Comparison of ENCODE assay signal across 23 mouse cellular contexts in the genomic region with DNA sequence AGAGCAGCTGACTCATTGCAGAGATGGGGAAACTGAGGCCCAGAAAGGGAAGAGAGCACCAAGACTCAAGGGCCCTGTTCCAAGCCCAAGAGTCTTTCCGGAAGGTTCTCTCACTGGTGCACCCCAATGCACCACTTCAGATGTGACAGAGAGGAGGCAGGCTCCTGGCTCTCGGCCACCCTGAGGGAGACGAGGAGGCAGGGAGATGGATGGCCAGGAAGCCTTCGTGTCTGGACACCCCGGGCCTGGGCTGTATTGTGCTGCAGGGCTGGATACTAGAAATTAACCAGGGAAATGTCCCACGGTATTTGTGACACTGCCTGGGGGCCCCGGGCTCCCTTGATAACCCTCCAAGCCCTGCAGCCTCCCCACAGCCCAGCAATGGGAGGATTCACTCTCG. TPM values are rescaled to one million over a fixed set of nuclear protein-coding genes. Genes with fewer than 3 reads are reported as not detected.
A peak's percentile ranks its signal among the peaks of the same experiment; 100 is the strongest.
DNase-seq lines count a peak whose midpoint lies in the region; ATAC-seq and TF ChIP-seq lines count a peak whose summit lies in the region.
"Had no signal": no experiment of that assay in that cellular context is flagged by ENCODE, and none has a peak within 500 bp of the region (broad histone marks: within the 10 kb centered on the region; RNA-seq: fewer than 3 reads in every experiment).

No protein-coding gene starts in this region.

- H3K4me2 ChIP-seq in forebrain, embryonic 15.5 days (replicated peaks): peak overlapping the region; percentile 53
- H3K4me2 ChIP-seq in forebrain, embryonic 14.5 days (ENCODE audit: low read length): no peak overlapping the region

- no peaks in the 10 kb centered on the region for H3K36me3 ChIP-seq in forebrain, embryonic 15.5 days
- H3K36me3 ChIP-seq in forebrain, embryonic 14.5 days (ENCODE audit: control insufficient read depth, insufficient read depth, low read length): no peaks in the 10 kb centered on the region

- H3K4me1 ChIP-seq in forebrain, embryonic 15.5 days: peaks cover 72% of the 10 kb centered on the region
- H3K4me1 ChIP-seq in forebrain, embryonic 14.5 days (ENCODE audit: control insufficient read depth, insufficient read depth, low read length): peaks cover 33% of the 10 kb centered on the region

- H3K4me3 ChIP-seq in forebrain, embryonic 15.5 days: no peak overlapping the region
- no peak overlapping the region for H3K4me3 ChIP-seq in forebrain, embryonic 14.5 days (ENCODE audit: low read depth, low read length)
- peak overlapping the region; percentile 65 for H3K4me3 ChIP-seq in left cerebral cortex, adult 2 months
- H3K4me3 ChIP-seq: heart, adult 2 months had no signal

- H3K27ac ChIP-seq in forebrain, embryonic 15.5 days (replicated peaks): no peak overlapping the region
- no peak overlapping the region for H3K27ac ChIP-seq in forebrain, embryonic 14.5 days (ENCODE audit: low read depth, low read length)
- peak overlapping the region; percentile 89 for H3K27ac ChIP-seq in left cerebral cortex, adult 2 months
- H3K27ac ChIP-seq: heart, adult 2 months had no signal

- 84% methylated on average over 8 of the region's 8 CpGs for WGBS in forebrain, embryonic 15.5 days
- 79% methylated on average over 8 of the region's 8 CpGs for WGBS in forebrain, embryonic 14.5 days

- no peaks in the 10 kb centered on the region for H3K9me3 ChIP-seq in forebrain, embryonic 15.5 days
- H3K9me3 ChIP-seq in forebrain, embryonic 14.5 days (replicated peaks; ENCODE audit: control insufficient read depth, low read length): no peaks in the 10 kb centered on the region

- no peaks in the 10 kb centered on the region; the same call in 1 of the 2 replicates for H3K27me3 ChIP-seq in forebrain, embryonic 15.5 days
- H3K27me3 ChIP-seq in forebrain, embryonic 14.5 days (replicated peaks; ENCODE audit: control insufficient read depth, insufficient read depth, low read length): 0 out of 2 replicates have a peak, but pooled peaks cover 6% of the 10 kb centered on the region

- no peak overlapping the region for H3K9ac ChIP-seq in forebrain, embryonic 15.5 days (replicated peaks)
- no peak overlapping the region for H3K9ac ChIP-seq in forebrain, embryonic 14.5 days (ENCODE audit: low read length)

- no peak for ATAC-seq in forebrain, embryonic 15.5 days (replicated peaks)
- ATAC-seq in forebrain, embryonic 14.5 days: no peak
- ATAC-seq: activated CD4-positive, CD25-positive, alpha-beta regulatory T cell, adult 4 months; Patski had no signal

- intact Hi-C loops in left cerebral cortex, adult 2 months (cut with DNase I): loop anchor here (2.0 kb wide), 1 partner anchor 112 kb away; no protein-coding TSS in a partner anchor
- intact Hi-C loops in left cerebral cortex, postnatal 4 days (cut with DNase I): loop anchor here (10.0 kb wide), 1 partner anchor 118 kb away; no protein-coding TSS in a partner anchor
- intact Hi-C loops in heart, postnatal 36 days (cut with DNase I): no loop called here

- DNase-seq in forebrain, embryonic 14.5 days (ENCODE audit: low spot score): no peak
- peak in 1 of 2 experiments; percentile 51 for DNase-seq in left cerebral cortex, adult 2 months (ENCODE audit: extremely low spot score in 1 of 2, low spot score in 2 of 2)
- DNase-seq in left cerebral cortex, postnatal 4 days: no peak
- DNase-seq in brain, adult 2 months (ENCODE audit: low read depth, low spot score): peak; percentile 73
- DNase-seq in cerebellum, postnatal 10 days: peak; percentile 51 to 56
- no peak for DNase-seq in spleen, postnatal 10 days (ENCODE audit: low spot score in 2 of 2)
- DNase-seq in heart, postnatal 36 days: no peak
- DNase-seq: adrenal gland, postnatal 25 days; B cell, adult 2 months; gastrocnemius, postnatal 10 days; heart, adult 2 months; kidney, adult 2 months; kidney, postnatal 14 days; layer of hippocampus, adult 9-11 months; lung, adult 18-20 months; right cerebral cortex, postnatal 4 days; thymus, postnatal 25 days had no signal

- no peak for TF ChIP-seq CTCF in left cerebral cortex, adult 2 months (IDR thresholded peaks at IDR 0.05)

RNA-seq across cellular contexts. Expression of gene Rph3a, which starts 2.8 kb away (rescaled TPM):
- 21.1 and 21.3 TPM in 2 replicates for polyA plus RNA-seq in forebrain, embryonic 15.5 days (2015; fragmentation: Nextera tagmentation; extraction: Ambion mirVana)
- polyA plus RNA-seq in forebrain, embryonic 14.5 days (2014; fragmentation: Nextera tagmentation; extraction: Ambion mirVana): 10.9 and 17.0 TPM in 2 replicates
- total RNA-seq in left cerebral cortex, adult 2 months (2021): 100 to 1,000 TPM; 329 to 347 TPM
- total RNA-seq in left cerebral cortex, postnatal 4 days (2021): 100 to 1,000 TPM; 104 TPM
- not detected for total RNA-seq in heart, postnatal 36 days (2021)
- total RNA-seq: heart, adult 2 months; liver, adult 2 months; megakaryocyte-erythroid progenitor cell, adult 5-6 weeks had no signal
- polyA plus RNA-seq: activated CD4-positive, CD25-positive, alpha-beta regulatory T cell, adult 4 months; heart, adult 2 months; heart, embryonic 16.5 days; liver, adult 2 months; Patski had no signal

Comparison
In these comparisons a context has a peak if more than half of its experiments do, and no peak if none do; other contexts are left out.
1. DNase-seq: peak in brain, adult 2 months (single experiment) and cerebellum, postnatal 10 days (2 of 2); none in forebrain, embryonic 14.5 days (single experiment), left cerebral cortex, postnatal 4 days (single experiment), spleen, postnatal 10 days (0 of 2) and heart, postnatal 36 days (0 of 2).
2. RNA of gene Rph3a, which starts 2.8 kb away (total RNA-seq): 329 to 347 TPM in left cerebral cortex, adult 2 months and 104 TPM in left cerebral cortex, postnatal 4 days; not detected in heart, postnatal 36 days; every median in the first group is over 100 times any median in the second.